Comparison of ENCODE assay signal across 10 mouse cellular contexts in the genomic region with DNA sequence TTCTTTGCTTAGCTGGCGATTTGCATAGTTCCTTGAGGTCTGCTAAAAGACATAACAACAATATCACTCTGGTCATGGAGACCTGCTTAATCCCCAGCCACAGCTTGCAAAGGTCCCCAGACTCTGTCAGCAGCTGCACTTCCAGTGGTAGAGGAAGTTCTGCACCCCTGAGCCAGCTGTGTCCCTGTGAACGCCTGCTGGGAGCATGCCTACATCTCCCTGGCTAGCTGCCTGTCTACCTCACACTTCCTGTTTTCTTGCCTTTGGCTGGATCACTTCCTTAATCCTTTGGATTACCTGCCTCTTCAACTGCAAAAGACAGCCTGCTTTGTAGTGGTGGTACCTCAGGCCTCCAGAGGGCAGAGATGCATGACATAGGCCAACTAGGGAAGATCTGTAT. TPM values are rescaled to one million over a fixed set of nuclear protein-coding genes. Genes with fewer than 3 reads are reported as not detected.
DNase-seq lines count a peak whose midpoint lies in the region; ATAC-seq and TF ChIP-seq lines count a peak whose summit lies in the region.
"Had no signal": no experiment of that assay in that cellular context is flagged by ENCODE, and none has a peak within 500 bp of the region (broad histone marks: within the 10 kb centered on the region; RNA-seq: fewer than 3 reads in every experiment).

No protein-coding gene starts in this region.

- no peak for ATAC-seq in intestine, postnatal 0 days
- no peak for ATAC-seq in intestine, embryonic 15.5 days
- ATAC-seq in Patski: peak; percentile 38
- 0 out of 2 replicates have a peak, but pooled peaks have one; percentile 5 for ATAC-seq in heart, postnatal 0 days (ENCODE audit: insufficient read depth, low read depth)
- ATAC-seq in lung, embryonic 15.5 days (ENCODE audit: borderline replicate concordance, extremely low read depth, low FRiP score, low TSS enrichment): no peak

- 33% methylated on average over 2 of the region's 2 CpGs for WGBS in intestine, postnatal 0 days
- WGBS in intestine, embryonic 15.5 days: 25% methylated on average over 2 of the region's 2 CpGs
- WGBS in heart, postnatal 0 days: 14% methylated on average over 2 of the region's 2 CpGs
- 24% methylated on average over 2 of the region's 2 CpGs for WGBS in lung, embryonic 15.5 days

- no peaks in the 10 kb centered on the region for H3K9me3 ChIP-seq in intestine, postnatal 0 days (ENCODE audit: control insufficient read depth)
- no peaks in the 10 kb centered on the region for H3K9me3 ChIP-seq in intestine, embryonic 15.5 days
- no peaks in the 10 kb centered on the region for H3K9me3 ChIP-seq in heart, postnatal 0 days (replicated peaks; ENCODE audit: control insufficient read depth, low read length)
- no peaks in the 10 kb centered on the region for H3K9me3 ChIP-seq in lung, embryonic 15.5 days

- TF ChIP-seq EP300 in heart, postnatal 0 days (IDR thresholded peaks at IDR 0.05; ENCODE audit: low read depth): no peak

- DNase-seq in Patski (ENCODE audit: low read depth, low spot score): no peak
- DNase-seq in heart, postnatal 0 days (ENCODE audit: low spot score): no peak
- no peak for DNase-seq in frontal cortex, adult 2 months (ENCODE audit: extremely low spot score in 1 of 2, low spot score in 1 of 2)
- DNase-seq in spleen, adult 18-20 months: no peak
- DNase-seq in thymus, postnatal 14 days: no peak
- DNase-seq: cerebellum, adult 11 months had no signal

- no peaks in the 10 kb centered on the region for H3K36me3 ChIP-seq in intestine, postnatal 0 days (ENCODE audit: control insufficient read depth, insufficient read depth)
- no peaks in the 10 kb centered on the region for H3K36me3 ChIP-seq in intestine, embryonic 15.5 days
- H3K36me3 ChIP-seq in heart, postnatal 0 days (replicated peaks; ENCODE audit: control insufficient read depth, insufficient read depth, low read length): no peaks in the 10 kb centered on the region
- no peaks in the 10 kb centered on the region for H3K36me3 ChIP-seq in lung, embryonic 15.5 days
- H3K36me3 ChIP-seq: G1E had no signal

- in situ Hi-C loops in Patski (cut with MboI; ENCODE audit: low pct_unique_long_range_greater_than_20kb): no loop called here

- H3K4me3 ChIP-seq in intestine, postnatal 0 days (ENCODE audit: low read depth, low read length): no peak overlapping the region
- no peak overlapping the region for H3K4me3 ChIP-seq in intestine, embryonic 15.5 days (replicated peaks)
- no peak overlapping the region for H3K4me3 ChIP-seq in heart, postnatal 0 days (ENCODE audit: low read depth, low read length)
- no peak overlapping the region for H3K4me3 ChIP-seq in lung, embryonic 15.5 days

- POLR2A ChIA-PET in Patski (lab: Charles Lee): no interaction called here

- CTCF ChIA-PET in Patski (lab: Charles Lee): no interaction called here

- H3K4me2 ChIP-seq in intestine, postnatal 0 days (replicated peaks; ENCODE audit: low read depth): no peak overlapping the region
- H3K4me2 ChIP-seq in intestine, embryonic 15.5 days (replicated peaks): no peak overlapping the region
- H3K4me2 ChIP-seq in heart, postnatal 0 days (ENCODE audit: low read depth, low read length): no peak overlapping the region
- no peak overlapping the region for H3K4me2 ChIP-seq in lung, embryonic 15.5 days

- no peaks in the 10 kb centered on the region for H3K4me1 ChIP-seq in intestine, postnatal 0 days (replicated peaks; ENCODE audit: control insufficient read depth, insufficient read depth, low read length)
- no peaks in the 10 kb centered on the region for H3K4me1 ChIP-seq in intestine, embryonic 15.5 days (replicated peaks)
- peaks cover 40% of the 10 kb centered on the region for H3K4me1 ChIP-seq in heart, postnatal 0 days (ENCODE audit: control insufficient read depth, insufficient read depth)
- 0 out of 2 replicates have a peak, but pooled peaks cover 13% of the 10 kb centered on the region for H3K4me1 ChIP-seq in lung, embryonic 15.5 days

- no peak overlapping the region for H3K27ac ChIP-seq in intestine, postnatal 0 days (ENCODE audit: low read depth, low read length)
- H3K27ac ChIP-seq in intestine, embryonic 15.5 days: no peak overlapping the region
- H3K27ac ChIP-seq in heart, postnatal 0 days (ENCODE audit: low read depth): no peak overlapping the region
- peak overlapping the region; percentile 36 for H3K27ac ChIP-seq in lung, embryonic 15.5 days

- no peak overlapping the region for H3K9ac ChIP-seq in intestine, postnatal 0 days (ENCODE audit: low read depth, low read length)
- no peak overlapping the region for H3K9ac ChIP-seq in intestine, embryonic 15.5 days
- H3K9ac ChIP-seq in heart, postnatal 0 days (replicated peaks; ENCODE audit: low read depth, low read length): no peak overlapping the region
- H3K9ac ChIP-seq in lung, embryonic 15.5 days: no peak overlapping the region

- TF ChIP-seq CTCF in intestine, postnatal 0 days (IDR thresholded peaks at IDR 0.05; ENCODE audit: low read depth): 0 out of 2 replicates have a peak, but pooled peaks have one; percentile 5
- TF ChIP-seq CTCF in Patski (IDR thresholded peaks at IDR 0.05): no peak
- TF ChIP-seq CTCF in heart, postnatal 0 days (IDR thresholded peaks at IDR 0.05; ENCODE audit: low read depth): no peak

- H3K27me3 ChIP-seq in intestine, postnatal 0 days (replicated peaks; ENCODE audit: control insufficient read depth, insufficient read depth, low read length): no peaks in the 10 kb centered on the region
- no peaks in the 10 kb centered on the region for H3K27me3 ChIP-seq in intestine, embryonic 15.5 days (replicated peaks)
- no peaks in the 10 kb centered on the region for H3K27me3 ChIP-seq in Patski
- no peaks in the 10 kb centered on the region for H3K27me3 ChIP-seq in heart, postnatal 0 days (ENCODE audit: control insufficient read depth, insufficient read depth, low read length)
- no peaks in the 10 kb centered on the region for H3K27me3 ChIP-seq in lung, embryonic 15.5 days

RNA-seq across cellular contexts. Expression of a gene that starts 6.5 kb away (rescaled TPM):
- 1.7 and 1.8 TPM in 2 replicates for polyA plus RNA-seq in intestine, postnatal 0 days (2015; fragmentation: Nextera tagmentation; extraction: Ambion mirVana)
- polyA plus RNA-seq in intestine, embryonic 15.5 days (2015; fragmentation: Nextera tagmentation; extraction: Ambion mirVana): 8.0 and 8.9 TPM in 2 replicates
- 19.9 TPM for polyA plus RNA-seq in Patski (2021)
- 36.4 and 37.4 TPM in 2 replicates for total RNA-seq in heart, postnatal 0 days (2014; rRNA removed; ENCODE audit: low replicate concordance)
- 13.6 and 14.3 TPM in 2 replicates for polyA plus RNA-seq in heart, postnatal 0 days (2015; fragmentation: Nextera tagmentation; extraction: Ambion mirVana)
- 11.3 and 12.9 TPM in 2 replicates for polyA plus RNA-seq in lung, embryonic 15.5 days (2015; fragmentation: Nextera tagmentation; extraction: Ambion mirVana)
- 40.8 and 44.1 TPM in 2 replicates for polyA plus RNA-seq in frontal cortex, adult 2 months (2012; rRNA removed)
- polyA plus RNA-seq: G1E had no signal

Comparison
In these comparisons a context has a peak if more than half of its experiments do, and no peak if none do; other contexts are left out.
1. ATAC-seq: peak in Patski (single experiment) and heart, postnatal 0 days (single experiment); none in intestine, postnatal 0 days (single experiment), intestine, embryonic 15.5 days (single experiment) and lung, embryonic 15.5 days (single experiment).